Comparison of ENCODE assay signal across 8 mouse cellular contexts in genomic region chr5:109844753-109845186, GRCm38 (mm10).
DNase-seq lines count a peak whose midpoint lies in the region; ATAC-seq lines count a peak whose summit lies in the region.

No protein-coding gene starts in this region.

- H3K9ac ChIP-seq in limb, embryonic 13.5 days, result peak overlapping the region; percentile 70
- H3K9ac ChIP-seq in midbrain, embryonic 13.5 days (replicated peaks), result peak overlapping the region; percentile 15; the same call in 1 of the 2 replicates

- peaks cover 4% of the 10 kb centered on the region; the same call in 1 of the 2 replicates for H3K9me3 ChIP-seq in hindbrain, embryonic 10.5 days
- no peaks in the 10 kb centered on the region for H3K9me3 ChIP-seq in limb, embryonic 13.5 days
- H3K9me3 ChIP-seq in midbrain, embryonic 13.5 days, result no peaks in the 10 kb centered on the region

- 12% methylated on average over 15 of the region's 15 CpGs for WGBS in hindbrain, embryonic 10.5 days
- WGBS in limb, embryonic 13.5 days, result 7% methylated on average over 15 of the region's 15 CpGs
- WGBS in midbrain, embryonic 13.5 days, result 21% methylated on average over 15 of the region's 15 CpGs

- peak overlapping the region; percentile 69 for H3K27ac ChIP-seq in hindbrain, embryonic 10.5 days
- no peak overlapping the region for H3K27ac ChIP-seq in limb, embryonic 13.5 days
- no peak overlapping the region for H3K27ac ChIP-seq in midbrain, embryonic 13.5 days

- H3K4me3 ChIP-seq in hindbrain, embryonic 10.5 days, result peak overlapping the region; percentile 56
- peak overlapping the region; percentile 51 for H3K4me3 ChIP-seq in limb, embryonic 13.5 days
- H3K4me3 ChIP-seq in midbrain, embryonic 13.5 days (replicated peaks), result peak overlapping the region; percentile 41

- no peaks in the 10 kb centered on the region for H3K4me1 ChIP-seq in hindbrain, embryonic 10.5 days (replicated peaks)
- H3K4me1 ChIP-seq in limb, embryonic 13.5 days, result no peaks in the 10 kb centered on the region
- H3K4me1 ChIP-seq in midbrain, embryonic 13.5 days (replicated peaks), result no peaks in the 10 kb centered on the region

- peak overlapping the region; percentile 62 for H3K4me2 ChIP-seq in limb, embryonic 13.5 days (replicated peaks)
- H3K4me2 ChIP-seq in midbrain, embryonic 13.5 days (replicated peaks), result peak overlapping the region; percentile 52

- H3K27me3 ChIP-seq in hindbrain, embryonic 10.5 days (ENCODE audit: insufficient read depth, poor library complexity, severe bottlenecking), result no peaks in the 10 kb centered on the region
- no peaks in the 10 kb centered on the region for H3K27me3 ChIP-seq in limb, embryonic 13.5 days
- H3K27me3 ChIP-seq in midbrain, embryonic 13.5 days, result no peaks in the 10 kb centered on the region
- no peaks in the 10 kb centered on the region for H3K27me3 ChIP-seq in splenic B cell, adult 2 months (ENCODE audit: control insufficient read depth, insufficient read depth, low read length, poor library complexity, severe bottlenecking)

- H3K36me3 ChIP-seq in hindbrain, embryonic 10.5 days, result no peaks in the 10 kb centered on the region
- no peaks in the 10 kb centered on the region for H3K36me3 ChIP-seq in limb, embryonic 13.5 days
- H3K36me3 ChIP-seq in midbrain, embryonic 13.5 days, result no peaks in the 10 kb centered on the region
- H3K36me3 ChIP-seq in splenic B cell, adult 2 months (ENCODE audit: control insufficient read depth, insufficient read depth, low read length, poor library complexity, severe bottlenecking), result no peaks in the 10 kb centered on the region

- DNase-seq in 416B (ENCODE audit: low read depth), result peak; percentile 91
- peak; percentile 68 to 86 for DNase-seq in adrenal gland, adult (ENCODE audit: inconsistent age in 2 of 2, low spot score in 1 of 2)
- peak; percentile 23 for DNase-seq in fat pad, adult 2 months (ENCODE audit: extremely low read depth, low read depth, low spot score)
- DNase-seq in hindbrain, embryonic 10.5 days (ENCODE audit: low spot score), result peak; percentile 40
- DNase-seq in splenic B cell, adult 2 months (ENCODE audit: low read depth, low spot score), result peak; percentile 83
- no peak for DNase-seq in frontal cortex, postnatal 14 days (ENCODE audit: low spot score in 2 of 2)

- ATAC-seq in limb, embryonic 13.5 days (ENCODE audit: low FRiP score, low read depth), result peak; percentile 71
- 0 out of 2 replicates have a peak, but pooled peaks have one; percentile 37 for ATAC-seq in midbrain, embryonic 13.5 days

Comparison
In these comparisons a context has a peak if more than half of its experiments do, and no peak if none do; other contexts are left out.
1. DNase-seq: peak in 416B (single experiment), adrenal gland, adult (2 of 2), fat pad, adult 2 months (single experiment), hindbrain, embryonic 10.5 days (single experiment) and splenic B cell, adult 2 months (single experiment); none in frontal cortex, postnatal 14 days (0 of 2).
2. Peak in every context shown above with its lines, with median percentiles within 50 percentile points of each other: H3K4me3 ChIP-seq.